Mouse (Mus musculus) cerebellum, adult 2 months (tissue): ENCODE results near the gene Ebna1bp2.

Experiments
- CTCF ChIP-seq: fragments of 200-500 bp; IDR thresholded peaks from 2 replicates; pipeline ENCODE4 v1.5.1; 2011; ENCODE audit warnings: low read depth, mild to moderate bottlenecking, control low read depth, low read length, moderate library complexity, borderline replicate concordance; ENCODE audit not compliant: insufficient read depth
- POLR2A ChIP-seq: fragments of 200-500 bp; IDR thresholded peaks from 2 replicates; pipeline ENCODE4 v1.6.1; 2011; ENCODE audit warnings: low read length, control low read depth, borderline replicate concordance; ENCODE audit not compliant: insufficient read depth

DNA sequence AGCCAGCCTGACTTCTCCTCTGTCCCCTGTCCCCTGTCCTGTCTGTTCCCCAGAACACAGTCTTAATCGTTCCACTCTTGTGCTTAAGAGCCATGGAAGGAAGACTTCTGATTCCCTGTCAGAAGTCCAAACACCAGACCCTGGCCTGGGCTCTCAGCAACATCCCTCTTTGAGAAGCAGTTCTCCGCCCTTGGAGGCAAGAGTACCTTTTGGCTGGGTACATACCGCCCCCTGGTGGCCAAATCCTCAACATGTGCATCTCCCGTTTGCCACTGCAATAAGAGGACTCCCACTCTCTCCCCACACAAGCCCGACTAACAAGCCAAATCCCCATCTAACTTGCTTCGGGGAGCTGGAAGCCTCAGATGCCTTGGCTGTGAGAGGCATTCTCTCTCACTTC lies 44.5 kb upstream of the Ebna1bp2 start:
- peak; percentile 66 for TF ChIP-seq CTCF
- no peak for TF ChIP-seq POLR2A
